Mouse (Mus musculus) neural tube, embryonic 11.5 days (tissue): ENCODE results near the gene Unkl. TPM values are rescaled to one million over a fixed set of nuclear protein-coding genes. Genes with fewer than 3 reads are reported as not detected.

ENCODE experiments used
- ATAC-seq: fragments of 200-750 bp; cut with Nextera tagmentation; 2 replicates; pipeline ENCODE4 v1.8.0; 2017; ENCODE audit warnings: moderate number of reproducible peaks, mild to moderate bottlenecking, moderate TSS enrichment, moderate library complexity; ENCODE audit not compliant: insufficient read depth, low FRiP score, low TSS enrichment
- DNase-seq: peaks from one replicate; pipeline ENCODE4 v3.0.0-alpha.2; 2015; ENCODE audit warnings: low spot score
- H3K27ac ChIP-seq: fragments of 300-500 bp; sonication (generic); 2 replicates; pipeline ENCODE4 v1.5.1; 2014; ENCODE audit warnings: low read depth, mild to moderate bottlenecking, low read length
- H3K27me3 ChIP-seq: fragments of 300-500 bp; sonication (generic); 2 replicates; pipeline ENCODE4 v1.6.1; 2014; ENCODE audit warnings: mild to moderate bottlenecking, low read length, mixed read lengths; ENCODE audit not compliant: control insufficient read depth, insufficient read depth
- H3K36me3 ChIP-seq: fragments of 300-500 bp; sonication (generic); 2 replicates; pipeline ENCODE4 v1.6.1; 2014; ENCODE audit warnings: mild to moderate bottlenecking, low read length, moderate library complexity, mixed read lengths; ENCODE audit not compliant: control insufficient read depth, insufficient read depth
- H3K4me1 ChIP-seq: fragments of 300-500 bp; sonication (generic); 2 replicates; pipeline ENCODE4 v1.6.1; 2014; ENCODE audit warnings: low read length, mixed read lengths; ENCODE audit not compliant: control insufficient read depth, insufficient read depth
- H3K4me2 ChIP-seq: fragments of 300-500 bp; sonication (generic); 2 replicates; pipeline ENCODE4 v1.6.1; 2014; ENCODE audit warnings: low read depth, mild to moderate bottlenecking, moderate library complexity
- H3K4me3 ChIP-seq: fragments of 300-500 bp; sonication (generic); 2 replicates; pipeline ENCODE4 v1.5.1; 2014; ENCODE audit warnings: low read depth, low read length
- H3K9ac ChIP-seq: fragments of 300-500 bp; sonication (generic); 2 replicates; pipeline ENCODE4 v1.6.1; 2014; ENCODE audit warnings: mild to moderate bottlenecking, low read length
- H3K9me3 ChIP-seq: fragments of 300-500 bp; sonication (generic); 2 replicates; pipeline ENCODE4 v1.6.1; 2016; ENCODE audit warnings: low read length; ENCODE audit not compliant: control insufficient read depth
- WGBS: fragments of 180-500 bp; shearing (Covaris S2); extraction: QIAGEN DNeasy Blood & Tissue Kit; methylation state at CpG from one replicate; pipeline ENCODE4 v1.1.7; 2014; 5-methylcytosine and 5-hydroxymethylcytosine counted together
- microRNA-seq: library from miRNA; unstranded; fragments of <30 nt; microRNA quantifications from one replicate; pipeline ENCODE4, GENCODE M21; 2016
- polyA plus RNA-seq: library from polyadenylated mRNA; unstranded; fragments of >200 nt; fragmentation: Nextera tagmentation; extraction: Ambion mirVana; gene quantifications from 2 replicates; pipeline ENCODE4 v1.2.1, GENCODE M21; 2014

The Unkl gene
- polyA plus RNA-seq, 1 experiment from 2014 or later: 6.9 TPM

DNA sequence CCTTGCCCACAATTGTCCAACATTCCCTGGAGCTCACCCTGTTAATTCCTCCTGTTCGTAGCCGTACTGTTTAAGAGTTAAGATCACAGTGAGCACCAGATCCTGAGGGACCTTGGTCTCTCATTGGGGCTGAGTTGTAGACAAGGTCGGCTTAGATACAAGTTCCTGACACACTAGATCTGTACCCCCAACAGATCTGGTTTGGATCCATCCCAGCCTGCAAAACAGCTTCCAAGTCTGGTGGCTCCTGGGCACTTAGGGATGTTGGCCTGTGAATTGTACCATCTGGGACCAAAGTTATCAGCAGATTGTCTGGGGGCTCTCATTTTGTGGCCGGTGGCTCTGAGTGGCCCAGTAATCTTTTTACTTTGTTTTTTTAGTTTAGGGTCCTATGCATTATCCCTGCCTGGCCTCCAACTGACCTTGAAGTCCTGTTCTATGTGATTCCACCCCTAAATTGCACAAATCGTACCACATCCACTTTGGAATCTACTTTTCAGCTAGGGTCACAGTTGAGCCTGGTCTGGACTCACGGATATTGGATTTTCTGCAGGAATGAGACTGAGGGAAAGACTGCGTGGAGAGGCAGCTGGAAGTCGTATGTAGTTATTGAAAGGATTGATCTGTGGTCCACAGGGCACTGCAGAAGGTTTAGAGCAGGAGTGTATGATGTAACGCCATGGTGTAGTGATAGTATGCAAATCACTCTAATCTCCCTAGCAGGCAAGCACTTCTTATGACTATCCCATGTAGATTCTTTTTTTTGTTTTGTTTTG lies 86.6 kb downstream of the Unkl start, which contains the start of gene Ube2i:
Ube2i (minus strand) TSS at position 52 of the 776 bp plus-strand sequence.
- peak within 1 kb of the TSS; percentile 100 for H3K4me3 ChIP-seq
- H3K27me3 ChIP-seq: no peaks in the 10 kb centered on the region
- no peak for DNase-seq
- H3K9ac ChIP-seq: peak within 1 kb of the TSS; percentile 100
- 85% methylated on average over 9 of the region's 9 CpGs for WGBS
- no peak for ATAC-seq
- no peaks in the 10 kb centered on the region for H3K36me3 ChIP-seq
- peak within 1 kb of the TSS; percentile 38 for H3K4me2 ChIP-seq
- H3K27ac ChIP-seq: peak within 1 kb of the TSS; percentile 95
- peaks cover 20% of the 10 kb centered on the region for H3K4me1 ChIP-seq
- H3K9me3 ChIP-seq: no peaks in the 10 kb centered on the region

DNA sequence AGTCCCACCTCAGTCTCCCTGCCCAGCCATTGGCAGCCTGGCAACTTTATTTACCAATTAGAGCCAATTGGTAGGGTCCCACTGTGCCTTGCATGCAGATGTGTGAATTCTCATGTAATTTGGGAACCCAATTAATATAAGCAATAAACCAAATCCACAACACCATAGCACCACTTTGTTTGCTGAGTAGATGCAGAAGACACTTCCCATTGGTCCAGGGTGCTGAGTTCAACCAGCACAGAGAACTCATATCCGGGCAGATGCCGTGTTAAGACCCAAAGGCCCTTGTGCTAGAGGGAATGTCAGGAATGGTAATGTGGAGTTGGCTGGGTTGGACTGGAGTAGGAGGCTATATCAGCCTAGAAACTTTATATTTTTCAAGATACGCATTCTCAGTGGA lies 87.6 kb downstream of the Unkl start:
- 94% methylated on average over 3 of the region's 3 CpGs for WGBS
- no peak for ATAC-seq

DNA sequence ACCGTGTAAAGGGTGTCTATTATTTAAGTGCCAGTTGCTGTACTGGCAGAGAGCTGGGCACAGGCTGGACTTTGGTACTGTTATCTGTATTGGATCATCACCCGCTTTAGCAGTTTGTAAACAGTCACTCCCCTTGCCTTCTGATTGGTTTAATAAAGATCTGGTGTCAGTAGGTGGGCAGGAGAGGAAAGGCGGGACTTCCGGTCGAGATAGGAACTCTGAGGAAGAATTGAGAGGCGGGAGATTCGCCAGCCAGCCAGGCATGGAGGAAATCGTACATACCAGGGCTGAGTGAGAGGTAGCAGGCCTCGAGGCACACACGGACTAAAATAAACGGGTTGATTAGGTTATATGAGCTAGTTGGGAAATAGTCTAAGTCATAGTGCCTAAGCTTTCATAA lies 93.9 kb downstream of the Unkl start:
- H3K4me1 ChIP-seq: no peaks in the 10 kb centered on the region
- 0 out of 2 replicates have a peak, but pooled peaks cover 3% of the 10 kb centered on the region for H3K9me3 ChIP-seq
- H3K27me3 ChIP-seq: no peaks in the 10 kb centered on the region
- H3K27ac ChIP-seq: no peak overlapping the region
- no peak overlapping the region for H3K9ac ChIP-seq
- no peak overlapping the region for H3K4me2 ChIP-seq
- H3K4me3 ChIP-seq: no peak overlapping the region
- no peaks in the 10 kb centered on the region for H3K36me3 ChIP-seq
- ATAC-seq (no peak), DNase-seq (no peak)
- 43% methylated on average over 11 of the region's 11 CpGs for WGBS

More for the DNA sequence above, 87.6 kb downstream of the Unkl start:
- H3K9me3 ChIP-seq: no peaks in the 10 kb centered on the region
- no peak overlapping the region for H3K27ac ChIP-seq
- no peak overlapping the region for H3K4me2 ChIP-seq
- H3K4me1 ChIP-seq: peaks cover 14% of the 10 kb centered on the region
- no peak overlapping the region for H3K4me3 ChIP-seq
- no peak for DNase-seq
- H3K9ac ChIP-seq: no peak overlapping the region
- H3K27me3 ChIP-seq: no peaks in the 10 kb centered on the region
- H3K36me3 ChIP-seq: no peaks in the 10 kb centered on the region

Small RNA genes within 50 kb of the gene (microRNA-seq; reads per million reads assigned to microRNA genes)
- gene Mir3547: 2.6 reads per million, percentile 2 among the genes with 10 or more reads in this experiment

Other genes with a start within 250 kb of the Unkl start
- 203 and 204 TPM in 2 replicates for gene Jpt2, start 227.7 kb upstream of the Unkl start, polyA plus RNA-seq
- 11.9 and 12.6 TPM in 2 replicates for gene Cramp1l, start 172.6 kb upstream of the Unkl start, polyA plus RNA-seq
- gene Ift140, start 172.3 kb upstream of the Unkl start, polyA plus RNA-seq: 21.9 and 25.8 TPM in 2 replicates
- gene Tmem204, start 104.8 kb upstream of the Unkl start, polyA plus RNA-seq: 11.4 and 13.3 TPM in 2 replicates
- 29.9 and 31.8 TPM in 2 replicates for gene Telo2, start 72.4 kb upstream of the Unkl start, polyA plus RNA-seq
- gene Ptx4, start 67.6 kb upstream of the Unkl start, polyA plus RNA-seq: not detected in 2 replicates
- 20.5 and 22.4 TPM in 2 replicates for gene Clcn7, start 55.0 kb upstream of the Unkl start, polyA plus RNA-seq
- not detected in 2 replicates for gene Ccdc154, start 25.9 kb upstream of the Unkl start, polyA plus RNA-seq
- gene Gm38655, start 12.9 kb upstream of the Unkl start, polyA plus RNA-seq: not detected in 2 replicates
- 30.5 and 31.8 TPM in 2 replicates for gene BC003965, start 3.8 kb upstream of the Unkl start, polyA plus RNA-seq
- gene Gnptg, start 51.7 kb downstream of the Unkl start, polyA plus RNA-seq: 51.9 and 58.7 TPM in 2 replicates
- 59.8 and 63.6 TPM in 2 replicates for gene Tsr3, start 51.8 kb downstream of the Unkl start, polyA plus RNA-seq
- gene Baiap3, start 68.0 kb downstream of the Unkl start, polyA plus RNA-seq: 1.4 and 1.8 TPM in 2 replicates
- 774 and 803 TPM in 2 replicates for gene Ube2i, start 86.2 kb downstream of the Unkl start, polyA plus RNA-seq
- gene Prss34, start 110.0 kb downstream of the Unkl start, polyA plus RNA-seq: 0.25 TPM in 1 of 2 replicates, not detected in the other
- gene Prss28, start 120.2 kb downstream of the Unkl start, polyA plus RNA-seq: not detected in 2 replicates
- not detected in 2 replicates for gene Prss29, start 130.3 kb downstream of the Unkl start, polyA plus RNA-seq
- not detected in 2 replicates for gene Tpsab1, start 157.2 kb downstream of the Unkl start, polyA plus RNA-seq
- not detected in 2 replicates for gene Tpsb2, start 177.9 kb downstream of the Unkl start, polyA plus RNA-seq
- gene Tpsg1, start 180.9 kb downstream of the Unkl start, polyA plus RNA-seq: 0.37 and 0.46 TPM in 2 replicates
- gene Cacna1h, start 245.4 kb downstream of the Unkl start, polyA plus RNA-seq: 9.7 and 13.3 TPM in 2 replicates